Mouse (Mus musculus): ENCODE results near the gene Prokr1.
A peak's percentile ranks its signal among the peaks of the same experiment; 100 is the strongest.

GRCm38 (mm10) chr6:87614794-87615695, 24.5 kb upstream of the Prokr1 start:
- peak; percentile 75 for TF ChIP-seq CTCF (IDR thresholded peaks at IDR 0.05; ENCODE audit: low read depth)
- no peak for TF ChIP-seq EP300 (optimal IDR thresholded peaks at IDR 0.05)

Measured in stomach, postnatal 0 days (tissue).